Mouse (Mus musculus): Measurements from ENCODE around the gene Rassf1. TPM values are rescaled to one million over a fixed set of nuclear protein-coding genes. Genes with fewer than 3 reads are reported as not detected.
"Not testable (repeated sequence)": the region's sequence is repeated elsewhere in the genome, so short reads cannot be mapped to it uniquely, and the experiment has no call there.

Rassf1 gene
- polyA plus RNA-seq, 1 experiment from 2014 or later, result 41.1 TPM

DNA sequence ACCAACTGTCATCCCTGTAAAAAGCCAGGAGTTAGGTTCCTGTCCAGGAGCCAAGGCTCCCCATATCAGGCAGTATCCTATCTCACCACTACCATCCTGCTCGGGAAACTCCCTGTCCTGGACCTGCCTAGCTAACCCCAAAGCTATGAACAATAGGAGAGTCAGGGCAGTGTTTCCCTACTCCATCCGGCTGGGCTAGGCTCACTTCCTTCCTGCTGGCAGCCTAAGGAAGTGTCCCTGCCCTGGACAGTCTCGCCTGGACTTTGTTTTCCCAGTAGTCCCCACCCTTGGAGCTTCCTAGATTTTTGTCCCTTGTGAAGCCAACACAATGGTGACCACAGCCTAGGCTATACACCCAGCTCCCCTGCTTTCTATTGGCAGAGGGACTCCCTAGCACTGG, 15.5 kb downstream of the Rassf1 start:
- Histone ChIP-seq H3K9me3 (no peaks in the 10 kb centered on the region), H3K4me3 (no peak overlapping the region), H3K4me2 (replicated peaks) (no peak overlapping the region), H3K9ac (replicated peaks) (no peak overlapping the region), H3K4me1 (peaks cover 56% of the 10 kb centered on the region), H3K27ac (replicated peaks) (0 out of 2 replicates have a peak overlapping the region, but pooled peaks have one; percentile 9), H3K27me3 (no peaks in the 10 kb centered on the region), H3K36me3 (peaks cover 31% of the 10 kb centered on the region)
- ATAC-seq (replicated peaks), result no peak
- 75% methylated on average over 3 of the region's 3 CpGs for WGBS

DNA sequence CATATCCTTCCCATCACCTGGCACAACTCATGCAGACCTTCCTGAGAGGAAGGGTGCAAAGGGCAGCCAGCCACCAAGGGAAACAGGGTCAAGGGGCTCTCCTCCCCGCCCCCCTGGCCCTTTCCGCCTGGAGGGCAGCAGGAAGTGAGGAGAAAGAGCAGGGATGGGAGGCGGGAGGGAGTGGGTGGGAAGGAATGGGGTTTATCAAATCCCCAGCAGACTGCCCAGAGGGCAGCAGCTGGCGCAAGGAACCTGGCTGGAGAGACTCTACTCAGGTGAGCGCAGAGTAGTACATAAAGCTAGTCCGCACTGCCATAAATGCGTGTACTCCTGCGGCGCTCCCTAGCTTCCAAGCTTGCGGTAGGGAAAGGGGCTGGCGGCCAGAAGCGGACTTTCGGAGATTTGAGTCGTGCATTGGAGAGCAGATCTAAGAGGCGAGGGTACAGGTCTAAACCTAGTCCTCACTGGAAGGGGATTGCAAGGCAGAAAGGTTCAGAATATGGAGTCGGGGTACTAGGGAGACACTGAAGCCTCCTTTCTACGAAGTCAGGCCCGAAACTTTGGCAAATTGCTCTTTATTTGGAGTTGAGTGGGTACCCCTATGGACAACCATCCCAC, 16.5 kb downstream of the Rassf1 start, which contains the start of gene Hyal2:
Gene Hyal2 (plus strand): TSS at position 244 of the 618 bp plus-strand sequence.
- no peak for ATAC-seq (replicated peaks)
- 5% methylated on average over 18 of the region's 18 CpGs for WGBS
- peaks cover 58% of the 10 kb centered on the region for H3K4me1 ChIP-seq
- peak within 1 kb of the TSS; percentile 83 for H3K4me3 ChIP-seq
- H3K9ac ChIP-seq (replicated peaks), result peak within 1 kb of the TSS; percentile 75
- peaks cover 39% of the 10 kb centered on the region for H3K36me3 ChIP-seq
- H3K27ac ChIP-seq (replicated peaks), result peak within 1 kb of the TSS; percentile 92
- H3K27me3 ChIP-seq, result no peaks in the 10 kb centered on the region
- no peaks in the 10 kb centered on the region for H3K9me3 ChIP-seq
- H3K4me2 ChIP-seq (replicated peaks), result peak within 1 kb of the TSS; percentile 82

DNA sequence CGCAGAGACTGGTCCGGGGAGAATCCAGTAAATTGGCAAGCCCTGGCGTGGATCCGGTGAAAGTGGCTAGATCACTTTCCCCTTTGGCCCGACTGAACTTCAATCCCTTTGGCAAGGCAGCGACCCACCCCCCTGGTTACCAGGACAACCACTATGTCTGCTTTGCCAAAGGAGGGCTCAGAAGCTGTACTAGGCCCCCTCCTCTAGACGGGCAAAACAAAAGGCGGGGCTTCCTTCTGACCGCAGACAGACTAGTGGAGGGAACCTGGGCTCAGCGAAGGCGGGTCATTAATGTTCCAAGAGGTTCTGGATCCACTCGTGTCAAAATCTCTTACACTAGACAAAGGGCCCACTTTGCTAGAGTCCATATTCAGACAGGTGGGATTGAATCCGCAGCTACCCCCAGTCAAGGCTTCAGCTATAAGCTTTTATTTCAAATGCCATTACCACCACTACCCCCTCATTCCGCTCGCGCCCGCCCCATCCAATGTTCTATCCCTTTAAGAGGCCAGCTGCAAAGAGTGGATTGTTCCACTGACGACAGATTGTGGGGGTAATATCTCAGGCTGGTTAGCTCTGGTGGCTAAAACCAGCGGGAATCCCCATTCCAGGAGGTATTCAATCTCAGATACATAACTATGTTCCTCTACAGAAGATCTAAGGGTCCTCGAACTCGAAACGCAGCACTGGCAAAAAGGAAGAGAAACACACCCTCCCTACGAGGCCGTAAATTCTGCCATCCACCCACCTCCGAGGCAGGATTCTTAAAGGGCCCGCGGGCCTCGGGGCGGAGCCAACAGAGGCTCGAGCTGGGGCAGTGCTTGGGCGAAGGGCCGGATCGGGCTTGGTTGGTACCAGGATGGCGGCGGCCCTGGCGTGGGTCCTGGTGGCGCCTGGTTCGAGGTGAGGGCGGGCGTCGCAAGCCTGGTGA, 17.2 kb downstream of the Rassf1 start:
- under 1% methylated on average over 41 of the region's 41 CpGs for WGBS
- H3K9ac ChIP-seq (replicated peaks), result peak overlapping the region; percentile 75
- peak overlapping the region; percentile 82 for H3K4me2 ChIP-seq (replicated peaks)
- peak overlapping the region; percentile 83 for H3K4me3 ChIP-seq
- peak; percentile 90 for ATAC-seq (replicated peaks)
- peaks cover 46% of the 10 kb centered on the region for H3K36me3 ChIP-seq
- H3K27ac ChIP-seq (replicated peaks), result peak overlapping the region; percentile 92
- H3K27me3 ChIP-seq, result no peaks in the 10 kb centered on the region
- peaks cover 55% of the 10 kb centered on the region for H3K4me1 ChIP-seq
- H3K9me3 ChIP-seq, result no peaks in the 10 kb centered on the region

DNA sequence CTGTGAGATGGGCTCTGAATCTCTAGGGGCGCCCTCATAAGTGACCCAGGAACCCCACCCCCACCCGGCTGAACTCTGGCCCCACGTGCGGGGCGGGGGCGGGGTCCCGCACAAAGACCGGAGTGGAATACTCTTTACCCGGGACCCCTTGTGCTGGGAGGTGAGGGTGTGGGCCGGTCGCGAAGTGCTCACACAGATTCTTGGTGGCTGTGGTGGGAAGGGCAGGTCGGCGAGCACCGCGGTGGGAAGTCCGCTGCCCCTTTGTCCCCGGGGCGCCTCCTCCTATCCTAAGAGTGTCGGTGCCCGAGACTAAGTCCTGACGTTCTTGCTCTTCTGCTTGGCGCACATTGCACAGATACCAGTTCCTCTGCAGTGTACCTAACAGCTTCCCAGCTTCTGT, 17.9 kb downstream of the Rassf1 start:
- H3K27me3 ChIP-seq, result no peaks in the 10 kb centered on the region

DNA sequence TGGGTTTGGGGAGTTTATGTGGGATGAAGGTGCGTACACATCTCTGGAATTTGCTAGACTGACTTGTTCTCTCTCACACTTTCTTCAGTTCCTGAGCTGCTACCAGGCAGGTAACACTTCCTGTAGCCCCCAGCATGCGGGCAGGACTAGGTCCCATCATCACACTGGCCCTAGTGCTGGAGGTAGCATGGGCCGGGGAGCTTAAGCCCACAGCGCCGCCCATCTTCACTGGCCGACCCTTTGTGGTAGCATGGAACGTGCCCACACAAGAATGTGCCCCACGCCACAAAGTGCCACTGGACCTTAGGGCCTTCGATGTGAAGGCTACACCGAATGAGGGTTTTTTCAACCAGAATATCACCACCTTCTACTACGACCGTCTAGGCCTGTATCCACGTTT, 18.7 kb downstream of the Rassf1 start:
- Histone ChIP-seq H3K4me1 (peaks cover 45% of the 10 kb centered on the region), H3K27ac (replicated peaks) (peak overlapping the region; percentile 92), H3K9me3 (no peaks in the 10 kb centered on the region), H3K36me3 (peaks cover 49% of the 10 kb centered on the region), H3K4me3 (peak overlapping the region; percentile 83), H3K9ac (replicated peaks) (peak overlapping the region; percentile 75), H3K27me3 (no peaks in the 10 kb centered on the region), H3K4me2 (replicated peaks) (peak overlapping the region; percentile 82)
- WGBS, result 38% methylated on average over 13 of the region's 13 CpGs
- no peak for ATAC-seq (replicated peaks)

More for the DNA sequence above, 17.9 kb downstream of the Rassf1 start:
- Histone ChIP-seq H3K9me3 (no peaks in the 10 kb centered on the region), H3K4me1 (peaks cover 48% of the 10 kb centered on the region), H3K36me3 (peaks cover 49% of the 10 kb centered on the region), H3K4me2 (replicated peaks) (peak overlapping the region; percentile 82), H3K9ac (replicated peaks) (peak overlapping the region; percentile 75), H3K4me3 (peak overlapping the region; percentile 83), H3K27ac (replicated peaks) (peak overlapping the region; percentile 92)
- WGBS, result under 1% methylated on average over 23 of the region's 23 CpGs
- peak; percentile 17; the same call in 1 of the 2 replicates for ATAC-seq (replicated peaks)

DNA sequence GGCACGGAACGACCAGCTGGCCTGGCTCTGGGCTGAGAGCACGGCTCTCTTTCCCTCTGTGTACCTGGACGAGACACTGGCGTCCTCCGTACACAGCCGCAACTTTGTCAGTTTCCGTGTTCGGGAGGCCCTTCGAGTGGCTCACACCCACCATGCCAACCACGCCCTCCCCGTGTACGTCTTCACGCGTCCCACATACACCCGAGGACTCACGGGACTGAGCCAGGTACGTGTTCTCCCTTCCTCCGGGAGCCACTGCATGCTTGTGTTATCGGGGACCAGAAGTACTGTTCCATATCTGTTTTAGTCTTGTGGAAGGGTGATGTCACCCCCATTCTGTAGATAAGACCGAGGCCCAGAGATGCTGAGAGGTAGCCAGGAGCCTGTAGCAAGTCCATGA, 19.5 kb downstream of the Rassf1 start:
- no peaks in the 10 kb centered on the region for H3K9me3 ChIP-seq
- ATAC-seq (replicated peaks), result no peak
- H3K36me3 ChIP-seq, result peaks cover 43% of the 10 kb centered on the region
- H3K4me3 ChIP-seq, result peak overlapping the region; percentile 83
- 0 out of 2 replicates have a peak overlapping the region, but pooled peaks have one; percentile 5 for H3K9ac ChIP-seq (replicated peaks)
- H3K4me2 ChIP-seq (replicated peaks), result peak overlapping the region; percentile 82
- no peak overlapping the region for H3K27ac ChIP-seq (replicated peaks)
- H3K27me3 ChIP-seq, result no peaks in the 10 kb centered on the region
- 93% methylated on average over 21 of the region's 21 CpGs for WGBS
- peaks cover 43% of the 10 kb centered on the region for H3K4me1 ChIP-seq

DNA sequence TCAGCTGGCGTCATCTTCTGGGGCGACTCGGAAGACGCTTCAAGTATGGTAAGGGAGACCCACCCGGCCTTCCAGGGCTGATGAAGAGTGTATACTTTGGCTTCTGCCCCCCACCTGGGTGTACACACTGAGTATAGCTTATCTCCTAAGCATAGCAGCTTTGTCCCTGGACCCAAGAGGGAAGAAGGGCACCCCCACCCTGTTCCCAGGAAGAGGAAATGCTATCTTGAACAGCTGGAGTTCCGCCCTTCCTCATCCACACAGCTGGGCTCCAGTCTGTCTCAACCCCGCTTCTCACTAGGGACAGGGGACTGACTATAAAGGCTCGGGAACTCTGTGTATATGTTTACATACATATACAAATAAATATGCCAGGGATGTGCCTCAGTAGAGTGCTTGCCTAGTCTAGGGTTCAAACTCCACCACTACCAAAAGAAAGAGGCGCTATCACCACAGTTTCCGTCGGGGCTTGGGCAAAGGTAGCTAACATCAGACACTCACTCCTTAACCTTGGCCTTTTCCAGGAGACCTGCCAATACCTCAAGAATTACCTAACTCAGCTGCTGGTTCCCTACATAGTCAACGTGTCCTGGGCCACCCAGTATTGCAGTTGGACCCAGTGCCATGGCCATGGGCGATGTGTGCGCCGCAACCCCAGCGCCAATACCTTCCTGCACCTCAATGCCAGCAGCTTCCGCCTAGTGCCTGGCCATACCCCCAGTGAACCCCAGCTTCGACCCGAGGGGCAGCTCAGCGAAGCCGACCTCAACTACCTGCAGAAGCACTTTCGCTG, 20.4 kb downstream of the Rassf1 start:
- H3K4me2 ChIP-seq (replicated peaks), result peak overlapping the region; percentile 82

DNA sequence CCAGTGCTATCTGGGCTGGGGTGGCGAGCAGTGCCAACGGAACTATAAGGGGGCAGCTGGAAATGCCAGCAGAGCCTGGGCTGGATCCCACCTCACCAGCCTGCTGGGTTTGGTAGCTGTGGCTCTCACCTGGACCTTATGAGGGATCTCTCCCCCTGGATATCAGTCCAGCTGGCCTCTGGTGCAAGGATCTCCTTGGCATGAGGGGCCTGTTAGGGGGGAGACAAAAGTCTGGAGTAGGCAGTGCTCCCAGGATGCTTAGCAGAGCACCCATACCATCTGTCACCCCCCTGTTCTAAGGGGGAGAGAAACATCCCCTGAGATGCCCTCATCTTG, 20.9 kb downstream of the Rassf1 start:
- no peaks in the 10 kb centered on the region for H3K27me3 ChIP-seq
- ATAC-seq (replicated peaks), result no peak
- H3K4me1 ChIP-seq, result peaks cover 47% of the 10 kb centered on the region
- 96% methylated on average over 2 of the region's 2 CpGs for WGBS
- H3K4me2 ChIP-seq (replicated peaks), result no peak overlapping the region
- peaks cover 41% of the 10 kb centered on the region for H3K36me3 ChIP-seq
- no peaks in the 10 kb centered on the region for H3K9me3 ChIP-seq
- no peak overlapping the region for H3K9ac ChIP-seq (replicated peaks)
- H3K4me3 ChIP-seq, result no peak overlapping the region
- H3K27ac ChIP-seq (replicated peaks), result no peak overlapping the region

More for the DNA sequence above, 20.4 kb downstream of the Rassf1 start:
- Histone ChIP-seq H3K9me3 (no peaks in the 10 kb centered on the region), H3K36me3 (peaks cover 41% of the 10 kb centered on the region), H3K27ac (replicated peaks) (no peak overlapping the region), H3K4me3 (no peak overlapping the region), H3K4me1 (peaks cover 44% of the 10 kb centered on the region), H3K9ac (replicated peaks) (no peak overlapping the region), H3K27me3 (no peaks in the 10 kb centered on the region)
- WGBS, result 92% methylated on average over 22 of the region's 22 CpGs
- ATAC-seq (replicated peaks), result no peak

DNA sequence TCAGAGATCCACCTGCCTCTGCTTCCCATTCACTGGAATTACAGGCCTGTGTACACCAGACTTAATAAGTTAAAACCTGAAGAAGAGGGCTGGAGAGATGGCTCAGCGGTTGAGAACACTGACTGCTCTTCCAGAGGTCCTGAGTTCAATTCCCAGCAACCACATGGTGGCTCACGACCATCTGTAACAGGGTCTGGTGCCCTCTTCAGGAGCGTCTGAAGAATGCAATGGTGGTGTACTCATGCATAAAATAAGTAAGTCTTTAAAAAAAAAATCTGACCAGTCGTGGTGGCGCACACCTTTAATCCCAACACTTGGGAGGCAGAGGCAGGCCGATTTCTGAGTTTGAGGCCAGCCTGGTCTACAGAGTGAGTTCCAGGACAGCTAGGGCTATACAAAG, 22.4 kb downstream of the Rassf1 start:
- H3K9ac ChIP-seq (replicated peaks); H3K4me2 ChIP-seq (replicated peaks); ATAC-seq (replicated peaks); H3K4me3 ChIP-seq; H3K9me3 ChIP-seq; H3K27me3 ChIP-seq; H3K27ac ChIP-seq (replicated peaks): not testable (repeated sequence)
- Histone ChIP-seq H3K4me1 (peaks cover 37% of the 10 kb centered on the region), H3K36me3 (peaks cover 41% of the 10 kb centered on the region)
- WGBS, result 89% methylated on average over 6 of the region's 6 CpGs

DNA sequence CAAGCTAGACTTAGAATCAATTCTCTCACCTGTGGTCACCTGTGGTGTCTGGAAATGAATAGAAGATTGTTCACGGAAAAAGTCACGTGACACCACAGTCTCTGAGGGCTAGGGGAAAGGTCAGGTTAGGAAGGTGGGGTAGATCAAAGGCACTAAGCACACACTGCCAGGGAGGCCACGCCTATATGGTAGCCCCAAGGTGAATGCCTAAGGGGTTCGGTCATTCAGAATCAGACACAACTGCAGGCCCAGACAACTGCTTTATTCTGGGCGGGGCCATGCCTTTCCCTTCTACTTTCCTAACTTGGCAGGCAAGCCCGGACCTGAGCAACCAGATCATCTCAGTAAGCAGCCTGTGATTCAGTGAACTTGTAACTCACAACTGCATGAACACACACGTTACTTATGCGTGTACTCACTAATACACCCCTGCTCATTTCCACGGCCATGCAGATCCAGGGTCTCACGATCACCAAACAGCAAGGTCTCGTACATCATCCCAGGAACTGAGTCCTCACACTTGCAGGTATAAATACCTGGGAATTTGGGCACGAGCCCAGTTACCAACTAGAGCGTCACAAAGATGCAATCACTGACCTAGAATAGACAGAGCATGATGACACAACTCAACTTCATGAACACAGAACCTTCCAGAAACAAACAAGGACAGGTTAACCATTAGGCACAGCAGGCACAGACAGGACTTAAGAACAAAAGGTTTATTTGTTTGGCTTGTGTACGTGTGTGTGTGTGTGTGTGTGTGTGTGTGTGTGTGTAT, 24.4 kb downstream of the Rassf1 start:
- Histone ChIP-seq H3K27me3 (no peaks in the 10 kb centered on the region), H3K27ac (replicated peaks) (peak overlapping the region; percentile 66)
- 88% methylated on average over 14 of the region's 14 CpGs for WGBS

More for the DNA sequence above, 24.4 kb downstream of the Rassf1 start:
- Histone ChIP-seq H3K4me3 (no peak overlapping the region), H3K36me3 (peaks cover 38% of the 10 kb centered on the region), H3K4me2 (replicated peaks) (no peak overlapping the region), H3K9ac (replicated peaks) (no peak overlapping the region), H3K9me3 (no peaks in the 10 kb centered on the region), H3K4me1 (peaks cover 40% of the 10 kb centered on the region)
- ATAC-seq (replicated peaks), result no peak

Data from forebrain, embryonic 15.5 days (tissue).